Mouse (Mus musculus): ENCODE results near the gene Art5.

Art5 gene
- long read RNA-seq, experiment 1, result 0 reads
- long read RNA-seq, experiment 2, result 0 reads

DNA sequence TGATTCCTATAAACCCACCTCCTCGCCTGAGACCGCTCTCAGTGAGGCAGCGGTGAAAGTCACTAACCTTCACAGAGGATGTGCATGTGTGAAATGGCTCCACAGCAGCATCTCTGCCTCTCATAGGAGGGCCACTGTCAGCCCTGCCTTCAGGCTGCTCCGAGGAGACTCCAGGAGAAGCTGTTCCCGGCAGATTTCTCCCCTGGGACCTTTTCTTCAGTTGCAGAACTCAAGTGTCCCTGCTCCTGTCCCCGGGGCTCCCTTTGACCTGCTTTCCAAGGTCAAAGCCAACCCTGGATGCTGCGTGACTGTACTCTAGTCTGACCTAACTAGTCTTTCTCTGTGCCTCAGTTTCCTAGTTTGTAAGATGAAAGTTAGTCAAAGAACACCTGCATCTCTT is at the start of gene Art5:
Gene Art5 (minus strand): TSS at position 319 of the 400 bp plus-strand sequence.
- intact Hi-C loops (cut with DNase I), result no loop called here

DNA sequence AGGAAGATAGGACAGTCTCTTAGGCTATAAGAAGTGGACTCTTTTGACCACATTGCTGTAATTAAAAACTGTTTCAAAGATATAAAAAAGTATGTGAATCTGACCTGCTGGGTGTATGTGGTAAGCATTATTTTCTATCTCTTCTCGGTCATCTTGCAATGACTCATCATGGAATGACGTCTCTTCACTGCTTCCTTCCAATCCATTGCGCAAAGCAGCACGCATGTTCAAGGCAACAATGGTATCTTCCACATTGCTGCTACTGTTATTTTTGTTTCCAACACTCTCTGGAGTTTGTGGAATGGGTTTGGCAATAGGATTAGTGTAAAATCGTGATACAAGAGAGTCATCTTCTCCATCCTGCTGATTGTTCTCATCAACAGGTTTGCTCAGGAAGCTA is 44.4 kb upstream of the Art5 start:
- intact Hi-C loops (cut with DNase I), result no loop called here

GRCm38 (mm10) chr7:102137898-102138297 is 28.6 kb upstream of the Art5 start:
- intact Hi-C loops (cut with DNase I), result loop anchor here (5.0 kb wide), 1 partner anchor 39 kb away; no protein-coding TSS in a partner anchor

DNA sequence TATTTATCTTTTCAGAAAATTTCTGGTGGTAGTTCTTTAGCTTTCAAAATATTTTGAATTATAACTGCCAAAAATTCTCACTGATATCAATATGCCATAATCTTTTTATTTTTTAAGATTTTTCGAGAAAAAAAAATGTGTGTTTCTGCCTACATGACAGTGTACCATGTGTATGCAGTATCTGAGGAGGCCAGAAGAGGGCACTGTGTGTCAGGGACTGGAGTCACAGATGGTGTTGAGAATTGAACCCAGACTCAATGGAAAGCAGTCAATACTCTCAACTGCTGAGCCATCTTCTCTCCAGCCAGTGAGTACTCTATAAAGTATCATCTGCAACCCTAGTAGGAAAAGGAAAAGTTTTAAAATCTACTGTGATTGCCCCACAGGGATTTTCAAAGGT is 28.2 kb upstream of the Art5 start:
- intact Hi-C loops (cut with DNase I), result loop anchor here (5.0 kb wide), 1 partner anchor 40 kb away; no protein-coding TSS in a partner anchor

DNA sequence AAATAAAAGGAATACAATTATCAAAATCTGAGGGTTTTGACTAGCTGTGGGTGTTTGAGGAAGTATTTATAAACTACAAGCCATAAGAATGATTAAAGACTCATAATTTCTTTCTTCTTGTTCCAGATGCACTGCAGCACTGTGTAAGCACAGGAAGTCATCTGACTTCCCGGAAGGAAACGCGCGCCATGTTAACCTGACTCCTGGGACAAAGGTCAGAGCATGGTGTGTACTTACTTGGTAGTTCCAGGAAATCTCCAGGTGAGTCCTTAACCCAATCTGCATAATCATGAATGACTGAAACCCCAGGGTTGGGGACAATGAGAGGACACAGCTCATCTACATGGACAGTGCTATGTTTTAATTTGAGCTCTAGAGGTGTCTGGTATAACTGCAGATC is 23.1 kb upstream of the Art5 start:
- intact Hi-C loops (cut with DNase I), result no loop called here

DNA sequence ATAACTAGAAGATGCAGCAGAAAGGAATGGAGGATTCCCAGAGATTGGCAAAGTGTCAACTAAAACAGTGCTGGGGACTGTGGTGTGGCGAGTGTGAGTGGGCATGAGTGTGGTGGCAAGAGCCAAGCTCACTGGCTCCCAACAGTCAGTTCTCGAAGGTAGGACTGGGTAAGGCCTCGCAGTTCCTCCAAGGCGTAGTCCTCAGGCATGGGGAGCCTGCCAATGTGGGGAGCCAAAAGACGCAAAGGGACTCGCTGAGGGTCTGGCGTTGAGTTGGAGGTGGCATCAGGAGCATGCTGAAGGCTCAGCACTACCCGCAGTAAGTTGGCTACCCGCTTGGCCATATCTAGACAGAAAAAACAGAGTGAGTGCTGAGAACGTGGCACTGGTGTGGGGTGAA is 11.0 kb upstream of the Art5 start:
- intact Hi-C loops (cut with DNase I), result no loop called here

DNA sequence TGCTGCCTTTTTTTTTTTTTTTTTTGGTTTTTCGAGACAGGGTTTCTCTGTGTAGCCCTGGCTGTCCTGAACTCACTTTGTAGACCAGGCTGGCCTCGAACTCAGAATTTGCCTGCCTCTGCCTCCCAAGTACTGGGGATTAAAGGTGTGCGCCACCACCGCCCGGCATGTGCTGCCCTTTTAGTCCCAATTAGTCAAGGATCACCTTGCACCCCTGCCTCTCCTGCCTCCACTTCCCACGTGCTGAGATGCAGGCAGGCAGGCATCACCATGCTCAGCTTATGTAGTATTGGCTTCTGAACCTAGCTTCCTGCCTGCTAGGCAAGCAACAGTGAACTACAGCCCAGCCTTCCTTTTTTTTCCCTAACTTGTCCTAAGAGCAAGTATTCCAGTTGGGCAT is 8.1 kb upstream of the Art5 start:
- intact Hi-C loops (cut with DNase I), result no loop called here

DNA sequence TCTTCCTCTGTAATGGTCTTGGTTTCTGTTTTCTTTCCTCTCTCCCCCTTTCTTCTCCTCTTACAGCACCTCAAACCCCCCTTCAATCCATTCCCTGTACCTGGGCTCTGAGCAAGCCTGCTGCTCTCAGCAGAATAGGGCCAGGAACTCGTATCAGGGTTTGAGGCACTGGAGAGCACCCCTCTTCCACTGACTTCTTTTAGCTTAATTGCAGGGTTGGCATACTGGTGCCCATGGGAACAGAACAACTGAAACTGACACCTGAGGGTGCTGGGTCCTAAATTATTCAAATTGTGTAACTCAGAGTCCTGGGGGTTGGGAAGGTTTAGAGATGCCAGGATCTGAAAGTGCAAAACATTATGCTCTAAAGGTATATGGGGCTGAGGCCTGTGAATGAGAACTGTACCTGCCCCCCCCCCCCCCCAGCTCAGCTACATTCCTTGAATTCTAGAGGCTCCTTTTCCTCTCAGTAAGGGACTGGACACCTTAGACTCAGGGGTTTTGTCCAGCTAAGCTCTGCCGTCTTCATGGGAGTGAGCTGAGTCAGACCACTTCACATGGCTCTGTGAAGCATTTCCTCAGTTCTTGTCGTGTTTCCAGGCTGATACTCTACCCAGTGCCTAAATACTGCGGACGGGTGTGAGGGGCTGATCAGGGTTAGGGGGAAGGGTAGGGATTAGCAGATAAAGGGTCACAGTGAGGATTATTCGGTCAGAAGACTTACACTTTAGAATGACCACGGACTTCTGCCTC is 7.5 kb upstream of the Art5 start, which contains the start of gene Chrna10:
Gene Chrna10 (minus strand): TSS at position 250 of the 753 bp plus-strand sequence.
- intact Hi-C loops (cut with DNase I), result no loop called here

GRCm38 (mm10) chr7:102113151-102113729 is 4.0 kb upstream of the Art5 start:
- intact Hi-C loops (cut with DNase I), result no loop called here

GRCm38 (mm10) chr7:102109746-102110145 is 457 bp upstream of the Art5 start:
- intact Hi-C loops (cut with DNase I), result no loop called here

DNA sequence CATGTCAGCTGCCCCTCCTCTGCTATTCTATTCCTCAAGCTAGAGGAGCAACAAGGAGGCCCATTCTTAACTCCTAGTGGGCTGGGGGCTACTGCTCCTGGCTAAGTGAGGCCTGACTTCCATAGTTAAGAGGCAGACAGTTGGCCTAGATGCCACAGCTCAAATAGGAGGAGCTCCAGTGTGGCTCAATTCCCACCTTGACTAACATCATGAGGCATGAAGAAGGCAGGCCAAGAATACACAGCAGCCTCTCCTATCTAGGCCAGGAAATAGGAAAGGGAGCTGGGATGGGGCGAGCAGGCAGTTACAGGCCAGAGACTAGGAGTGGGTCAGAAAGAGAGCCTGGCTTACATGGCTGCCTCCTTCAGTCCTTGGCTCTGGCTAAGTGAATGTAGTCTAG is 1.1 kb downstream of the Art5 start:
- intact Hi-C loops (cut with DNase I), result no loop called here

DNA sequence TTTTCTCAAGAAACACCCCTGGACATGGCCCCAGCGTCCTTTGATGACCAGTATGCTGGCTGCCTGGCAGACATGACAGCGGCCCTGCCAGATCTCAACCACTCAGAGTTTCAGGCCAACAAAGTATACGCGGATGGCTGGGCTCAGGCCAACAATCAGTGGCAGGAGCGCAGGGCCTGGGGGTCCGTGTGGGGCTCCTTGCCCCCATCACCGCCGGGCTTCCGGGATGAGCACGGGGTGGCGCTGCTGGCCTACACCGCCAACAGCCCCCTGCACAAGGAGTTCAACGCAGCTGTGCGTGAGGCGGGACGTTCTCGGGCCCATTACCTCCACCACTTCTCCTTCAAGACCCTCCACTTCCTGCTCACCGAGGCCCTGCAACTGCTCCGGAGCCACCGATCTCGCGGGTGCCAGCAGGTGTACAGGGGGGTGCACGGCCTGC is 2.6 kb downstream of the Art5 start:
- intact Hi-C loops (cut with DNase I), result no loop called here

DNA sequence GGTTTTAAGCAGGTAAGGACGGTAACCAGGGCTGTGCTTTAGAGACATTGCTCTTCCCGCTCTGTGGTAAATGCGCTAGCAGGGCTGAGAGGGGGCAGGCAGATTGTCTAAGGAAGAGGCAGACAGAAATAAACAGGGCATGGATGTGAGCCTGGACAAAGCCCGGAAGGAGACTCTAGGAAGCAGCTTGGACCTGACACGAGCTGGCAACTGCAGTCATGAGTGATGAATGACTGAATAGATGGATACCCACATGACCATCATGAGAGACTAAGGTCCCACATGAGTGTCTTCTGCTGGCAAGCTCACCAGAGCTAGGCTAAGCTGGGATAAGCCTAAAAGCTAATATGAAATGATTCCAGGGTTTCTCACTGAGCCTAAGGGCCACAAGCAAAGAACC is 5.2 kb downstream of the Art5 start:
- intact Hi-C loops (cut with DNase I), result no loop called here

GRCm38 (mm10) chr7:102103555-102103954 is 5.7 kb downstream of the Art5 start:
- intact Hi-C loops (cut with DNase I), result no loop called here

DNA sequence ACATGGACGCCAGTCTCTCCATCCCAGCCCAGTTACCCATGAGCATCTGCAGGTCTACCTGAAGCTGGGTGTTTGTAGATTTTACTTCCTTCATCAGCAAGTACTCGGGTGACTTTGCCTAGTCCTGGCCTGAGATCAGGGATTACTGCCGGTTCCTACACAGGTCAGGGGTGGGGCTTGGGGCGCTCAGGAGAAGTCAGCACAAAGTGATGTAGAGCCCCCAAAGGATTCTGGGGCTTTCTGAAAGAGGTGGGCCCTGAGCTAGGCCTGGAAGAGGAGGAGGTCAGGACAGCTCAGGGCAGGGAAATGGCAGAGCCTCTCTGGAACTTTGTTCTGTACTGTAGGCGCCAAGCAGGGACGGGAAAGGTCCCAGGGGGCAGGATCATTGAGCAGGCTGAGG is 6.6 kb downstream of the Art5 start:
- intact Hi-C loops (cut with DNase I), result no loop called here

GRCm38 (mm10) chr7:102102241-102102640 is 7.0 kb downstream of the Art5 start:
- intact Hi-C loops (cut with DNase I), result no loop called here

GRCm38 (mm10) chr7:102101487-102101886 is 7.8 kb downstream of the Art5 start, which contains the start of gene Art1:
Gene Art1, plus strand, starts transcription at chr7:102101743.
- intact Hi-C loops (cut with DNase I), result no loop called here

DNA sequence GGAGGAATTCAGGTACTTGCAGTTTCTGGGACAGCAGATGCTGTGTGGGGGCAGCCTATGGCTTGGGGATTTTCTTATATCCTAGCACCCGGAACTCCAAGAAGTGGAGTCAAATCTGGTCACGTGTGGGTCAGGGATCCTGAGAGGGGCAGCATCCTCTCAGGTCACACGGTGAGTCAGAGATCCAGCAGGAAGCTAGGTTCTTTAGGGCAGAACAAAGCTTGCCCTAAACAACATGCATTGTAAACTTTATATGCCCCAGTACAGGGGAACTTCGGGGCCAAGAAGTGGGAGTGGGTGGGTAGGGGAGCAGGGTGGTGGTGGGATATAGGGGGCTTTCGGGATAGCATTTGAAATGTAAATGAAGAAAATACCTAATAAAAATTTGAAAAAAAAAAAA is 8.4 kb downstream of the Art5 start:
- intact Hi-C loops (cut with DNase I), result no loop called here

DNA sequence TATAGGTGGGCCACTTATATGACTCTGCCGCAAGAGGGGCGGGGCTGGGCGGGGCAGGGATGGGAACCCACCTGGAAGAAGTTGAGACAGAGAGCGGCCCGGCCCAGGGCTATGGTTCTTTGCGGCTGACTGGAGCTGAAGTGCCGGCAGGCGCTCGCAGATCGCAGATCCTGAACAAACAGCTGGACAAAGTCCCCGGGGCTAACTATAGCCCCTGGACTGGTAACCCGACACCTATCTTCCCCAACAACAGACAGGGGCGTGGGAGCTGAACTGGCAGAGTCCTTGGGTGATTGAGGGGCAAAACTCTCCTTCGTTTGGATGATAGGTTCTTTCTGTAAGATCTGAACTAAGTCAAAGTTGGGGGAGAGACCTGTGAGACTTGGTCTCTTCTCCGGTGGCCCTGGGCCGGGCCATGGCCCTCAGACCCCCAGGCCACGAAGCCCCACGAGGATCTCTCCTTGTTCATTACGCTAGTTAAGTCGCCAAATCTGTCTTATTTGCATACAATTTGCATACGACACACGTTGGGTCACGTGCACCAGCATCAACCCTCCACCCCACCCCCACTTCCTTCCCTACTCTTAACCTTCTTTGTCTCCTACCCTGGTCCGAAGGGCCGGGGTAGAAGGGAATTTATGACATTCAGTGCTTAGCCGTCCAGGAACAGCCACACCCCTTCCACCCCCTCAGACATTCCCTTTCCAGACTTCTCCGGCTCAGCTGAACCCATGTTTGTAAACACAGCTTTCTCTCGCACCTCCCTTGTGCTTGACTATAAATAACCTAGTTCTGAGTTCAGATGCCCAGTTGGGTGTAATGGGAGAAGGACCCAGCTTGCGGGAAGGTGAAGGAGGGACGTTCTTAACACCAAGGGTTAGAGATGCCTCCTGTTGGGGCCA is 9.3 kb downstream of the Art5 start:
- intact Hi-C loops (cut with DNase I), result no loop called here

- intact Hi-C loops (cut with DNase I), result no loop called here
These were observed 22.0 kb downstream of the Art5 start for GRCm38 (mm10) chr7:102087336-102087735.

DNA sequence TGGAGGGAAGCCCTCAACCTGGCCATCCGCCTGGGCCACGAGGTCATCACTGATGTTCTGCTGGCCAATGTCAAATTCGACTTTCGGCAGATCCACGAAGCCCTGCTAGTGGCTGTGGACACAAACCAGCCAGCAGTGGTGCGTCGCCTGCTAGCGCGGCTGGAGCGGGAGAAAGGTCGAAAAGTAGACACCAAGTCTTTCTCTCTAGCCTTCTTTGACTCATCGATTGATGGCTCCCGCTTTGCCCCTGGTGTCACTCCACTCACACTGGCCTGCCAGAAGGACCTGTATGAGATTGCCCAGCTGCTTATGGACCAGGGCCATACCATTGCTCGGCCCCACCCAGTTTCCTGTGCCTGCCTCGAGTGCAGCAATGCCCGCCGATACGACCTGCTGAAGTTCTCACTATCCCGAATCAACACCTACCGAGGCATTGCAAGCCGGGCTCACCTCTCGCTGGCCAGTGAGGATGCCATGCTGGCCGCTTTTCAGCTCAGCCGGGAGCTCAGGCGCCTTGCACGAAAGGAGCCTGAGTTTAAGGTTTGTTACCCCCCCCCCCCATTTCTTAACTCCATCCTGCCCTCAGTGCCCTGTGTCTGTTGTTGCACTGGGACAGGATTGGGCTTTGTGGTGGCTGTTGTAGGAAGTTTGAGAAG is 25.1 kb downstream of the Art5 start:
- intact Hi-C loops (cut with DNase I), result no loop called here

All from adrenal gland (tissue).